Mouse (Mus musculus): ENCODE measurements around the gene Dip2a.

GRCm38 (mm10) chr10:76316194-76316593, 28.9 kb downstream of the Dip2a start:
- no peak for TF ChIP-seq CTCF (IDR thresholded peaks at IDR 0.05; ENCODE audit: low read depth)
- no peak for TF ChIP-seq EP300 (optimal IDR thresholded peaks at IDR 0.05)
